Mouse (Mus musculus) heart, embryonic 11.5 days (tissue): Measurements from ENCODE around the gene 1600002K03Rik. TPM values are rescaled to one million over a fixed set of nuclear protein-coding genes. Genes with fewer than 3 reads are reported as not detected.

ENCODE experiments used
- ATAC-seq: fragments of 200-750 bp; cut with Nextera tagmentation; replicated peaks from 2 replicates; pipeline ENCODE4 v1.8.0; 2017; ENCODE audit warnings: moderate library complexity; ENCODE audit not compliant: insufficient number of reproducible peaks, low FRiP score, low TSS enrichment
- H3K27ac ChIP-seq: fragments of 300-500 bp; sonication (generic); 2 replicates; pipeline ENCODE4 v1.5.1; 2014; ENCODE audit warnings: mild to moderate bottlenecking, low read depth, low read length
- H3K27me3 ChIP-seq: fragments of 300-500 bp; sonication (generic); 2 replicates; pipeline ENCODE4 v1.6.1; 2014; ENCODE audit warnings: mild to moderate bottlenecking, low read length, mixed read lengths; ENCODE audit not compliant: control insufficient read depth, insufficient read depth
- H3K36me3 ChIP-seq: fragments of 300-500 bp; sonication (generic); 2 replicates; pipeline ENCODE4 v1.6.1; 2014; ENCODE audit warnings: mild to moderate bottlenecking, low read length, moderate library complexity, mixed read lengths; ENCODE audit not compliant: control insufficient read depth, insufficient read depth
- H3K4me1 ChIP-seq: fragments of 300-500 bp; sonication (generic); 2 replicates; pipeline ENCODE4 v1.6.1; 2014; ENCODE audit warnings: low read length; ENCODE audit not compliant: control insufficient read depth, insufficient read depth
- H3K4me2 ChIP-seq: fragments of 300-500 bp; sonication (generic); 2 replicates; pipeline ENCODE4 v1.6.1; 2014; ENCODE audit warnings: mild to moderate bottlenecking, moderate library complexity
- H3K4me3 ChIP-seq: fragments of 300-500 bp; sonication (generic); 2 replicates; pipeline ENCODE4 v1.5.1; 2014; ENCODE audit warnings: low read depth, low read length
- H3K9ac ChIP-seq: fragments of 300-500 bp; sonication (generic); 2 replicates; pipeline ENCODE4 v1.6.1; 2014; ENCODE audit warnings: mild to moderate bottlenecking, low read depth, low read length, moderate library complexity
- H3K9me3 ChIP-seq: fragments of 300-500 bp; sonication (generic); replicated peaks from 2 replicates; pipeline ENCODE4 v1.6.1; 2016; ENCODE audit warnings: low read length; ENCODE audit not compliant: control insufficient read depth
- WGBS: fragments of 180-500 bp; shearing (Covaris S2); extraction: QIAGEN DNeasy Blood & Tissue Kit; methylation state at CpG from one replicate; pipeline ENCODE4 v1.1.7; 2014; ENCODE audit not compliant: insufficient replicate concordance; 5-methylcytosine and 5-hydroxymethylcytosine counted together
- polyA plus RNA-seq: library from polyadenylated mRNA; unstranded; fragments of >200 nt; fragmentation: Nextera tagmentation; extraction: Ambion mirVana; gene quantifications from 2 replicates; pipeline ENCODE4 v1.2.1, GENCODE M21; 2014

The 1600002K03Rik gene
- polyA plus RNA-seq, 1 experiment from 2014 or later: 12.4 TPM

DNA sequence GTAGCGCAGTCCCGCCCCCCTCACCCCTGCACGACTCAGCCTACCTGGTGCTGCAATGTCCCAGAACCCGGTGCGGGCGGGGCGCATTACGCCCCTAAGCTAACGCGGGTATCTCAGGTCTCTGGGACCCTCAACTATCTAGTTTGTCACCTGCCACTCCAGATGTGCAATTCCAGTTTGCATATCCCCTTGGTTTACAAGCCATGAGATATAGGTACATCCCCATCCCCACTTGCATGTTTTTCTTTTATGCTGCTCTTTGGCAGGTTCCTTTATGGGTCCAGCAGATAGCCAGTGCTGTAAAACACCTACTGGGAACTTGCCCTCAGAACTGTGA, 33.3 kb upstream of the 1600002K03Rik start:
- Histone ChIP-seq H3K9me3 (no peaks in the 10 kb centered on the region), H3K4me2 (peak overlapping the region; percentile 97), H3K36me3 (peaks cover 6% of the 10 kb centered on the region), H3K4me1 (peaks cover 30% of the 10 kb centered on the region), H3K27me3 (peaks cover 27% of the 10 kb centered on the region), H3K27ac (no peak overlapping the region), H3K9ac (peak overlapping the region; percentile 79), H3K4me3 (peak overlapping the region; percentile 65)
- 2% methylated on average over 10 of the region's 10 CpGs for WGBS
- no peak for ATAC-seq

DNA sequence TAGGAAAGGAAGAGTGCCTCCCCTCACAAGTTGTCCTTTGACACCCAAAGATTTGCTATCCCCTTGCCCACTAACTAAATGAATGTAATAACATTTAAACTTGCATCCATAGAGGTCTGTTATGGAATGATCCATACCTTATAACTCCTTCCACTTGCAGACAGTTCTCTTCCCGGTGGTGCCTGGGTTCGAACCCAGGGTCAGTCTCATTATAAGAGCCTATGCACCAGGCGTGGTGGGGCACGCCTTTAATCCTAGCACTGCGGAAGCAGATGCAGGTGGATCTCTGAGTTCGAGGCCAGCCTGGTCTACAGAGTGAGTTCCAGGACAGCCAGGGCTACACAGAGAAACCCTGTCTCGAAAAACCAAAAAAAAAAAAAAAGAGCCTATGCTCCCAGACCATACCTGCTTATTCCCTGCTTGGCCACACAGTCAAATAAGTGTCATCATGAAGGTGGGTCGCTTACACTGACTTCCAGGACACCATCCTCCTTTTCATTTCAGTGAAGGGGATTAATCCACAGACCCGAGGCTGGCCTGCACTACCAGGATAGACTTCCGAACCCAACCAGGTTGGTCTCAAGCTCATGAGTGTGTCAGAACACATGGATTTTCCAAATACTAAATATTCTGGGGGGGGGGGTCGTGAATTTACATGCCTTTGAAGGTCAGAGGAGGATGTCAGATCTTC, 32.6 kb upstream of the 1600002K03Rik start:
- Histone ChIP-seq H3K4me1 (peaks cover 33% of the 10 kb centered on the region), H3K4me2 (peak overlapping the region; percentile 94; the same call in 1 of the 2 replicates)
- no peak for ATAC-seq

DNA sequence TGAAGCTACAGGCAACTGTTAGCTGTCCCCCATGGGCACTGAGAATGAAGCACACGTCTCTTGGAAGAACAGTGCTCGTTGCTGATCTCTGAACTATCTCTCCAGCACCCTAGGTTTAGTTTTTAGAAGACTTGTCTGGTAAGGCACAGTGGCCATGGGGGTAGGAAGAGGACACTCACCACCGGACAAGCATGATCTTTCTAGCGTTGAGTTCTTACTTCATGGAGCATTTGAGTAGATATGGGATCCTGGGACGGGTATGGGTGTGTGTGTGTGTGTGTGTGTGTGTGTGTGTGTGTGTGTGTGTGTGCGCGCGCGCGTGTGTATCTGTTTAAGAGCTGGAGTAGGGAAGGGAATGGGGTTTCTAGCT, 32.1 kb upstream of the 1600002K03Rik start, which contains the start of gene Cbarp:
Gene Cbarp, minus strand, starts transcription at position 170 of the 370 bp plus-strand sequence.
- Histone ChIP-seq H3K36me3 (peaks cover 16% of the 10 kb centered on the region), H3K4me2 (peak within 1 kb of the TSS; percentile 97), H3K4me3 (peak within 1 kb of the TSS; percentile 84), H3K27me3 (peaks cover 23% of the 10 kb centered on the region), H3K4me1 (peaks cover 37% of the 10 kb centered on the region), H3K9ac (peak within 1 kb of the TSS; percentile 93), H3K9me3 (no peaks in the 10 kb centered on the region), H3K27ac (peak within 1 kb of the TSS; percentile 74)
- WGBS: 67% methylated on average over 10 of the region's 10 CpGs
- no peak for ATAC-seq

More for the DNA sequence above, 32.6 kb upstream of the 1600002K03Rik start:
- H3K9ac ChIP-seq: no peak overlapping the region
- 71% methylated on average over 11 of the region's 11 CpGs for WGBS
- H3K27me3 ChIP-seq: peaks cover 25% of the 10 kb centered on the region
- H3K9me3 ChIP-seq: no peaks in the 10 kb centered on the region
- H3K4me3 ChIP-seq: no peak overlapping the region
- H3K27ac ChIP-seq: no peak overlapping the region
- H3K36me3 ChIP-seq: peaks cover 13% of the 10 kb centered on the region

DNA sequence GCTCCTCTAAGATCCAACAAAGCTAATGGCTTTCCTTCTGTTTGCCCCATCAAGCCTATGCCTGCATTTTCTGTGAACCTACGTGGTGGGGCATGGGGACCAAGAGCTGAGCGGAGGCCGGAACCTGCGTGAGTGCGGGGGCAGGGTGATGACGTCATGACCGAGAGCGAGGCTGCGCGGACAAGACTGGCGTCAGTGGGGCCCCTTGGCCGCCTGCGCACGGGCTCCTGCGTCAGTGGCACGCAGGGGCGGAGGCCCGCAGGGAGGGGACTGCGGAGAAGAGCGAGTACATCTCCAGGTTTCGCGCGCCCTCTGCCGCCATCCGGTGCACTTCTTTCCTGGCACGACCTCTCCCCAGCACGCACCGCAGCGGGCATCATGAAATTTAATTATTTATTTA, 31.5 kb upstream of the 1600002K03Rik start:
- Histone ChIP-seq H3K4me1 (peaks cover 43% of the 10 kb centered on the region), H3K27ac (peak overlapping the region; percentile 74), H3K4me2 (peak overlapping the region; percentile 94), H3K9me3 (no peaks in the 10 kb centered on the region), H3K9ac (peak overlapping the region; percentile 73), H3K4me3 (peak overlapping the region; percentile 84), H3K36me3 (peaks cover 21% of the 10 kb centered on the region), H3K27me3 (peaks cover 21% of the 10 kb centered on the region)
- WGBS: under 1% methylated on average over 29 of the region's 29 CpGs
- ATAC-seq: peak; percentile 72

DNA sequence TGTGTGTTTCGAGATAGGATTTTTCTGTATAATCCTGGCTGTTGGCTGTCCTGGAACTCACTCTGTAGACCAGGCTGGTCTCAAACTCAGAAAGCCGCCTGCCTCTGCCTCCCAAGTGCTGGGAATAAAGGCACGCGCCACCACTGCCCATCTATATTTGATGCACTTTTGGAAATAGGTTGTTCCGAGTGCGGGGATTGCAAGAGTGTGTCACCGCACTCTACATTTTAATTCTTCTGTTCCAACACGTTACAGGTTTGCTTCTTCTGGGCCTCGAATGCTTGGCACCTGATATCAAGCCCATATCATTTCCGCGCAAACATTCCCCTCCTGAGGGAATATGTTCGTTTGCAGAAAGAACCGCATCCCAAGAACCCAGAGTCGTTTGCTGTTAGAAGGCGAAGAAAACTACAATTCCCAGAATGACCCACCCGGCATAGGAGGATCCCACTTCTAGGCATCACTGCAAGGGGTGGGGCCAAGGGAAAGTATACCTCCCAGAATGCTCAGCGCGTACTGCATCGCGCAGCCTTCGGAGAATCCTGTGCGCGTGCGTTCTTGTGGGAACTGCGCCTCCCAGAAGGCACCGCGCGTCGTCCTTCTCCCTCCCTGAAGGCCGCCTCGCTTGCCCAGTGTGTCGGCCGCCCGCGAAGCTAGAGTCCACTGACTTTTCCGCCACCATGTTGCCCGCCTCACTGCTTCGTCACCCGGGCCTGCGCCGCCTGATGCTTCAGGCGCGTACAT, 30.8 kb upstream of the 1600002K03Rik start:
- Histone ChIP-seq H3K4me3 (peak overlapping the region; percentile 84), H3K27me3 (peaks cover 14% of the 10 kb centered on the region), H3K27ac (peak overlapping the region; percentile 82), H3K4me2 (peak overlapping the region; percentile 94), H3K9me3 (no peaks in the 10 kb centered on the region), H3K36me3 (peaks cover 23% of the 10 kb centered on the region), H3K4me1 (peaks cover 44% of the 10 kb centered on the region), H3K9ac (peak overlapping the region; percentile 93)
- peak; percentile 78 for ATAC-seq
- under 1% methylated on average over 43 of the region's 43 CpGs for WGBS

DNA sequence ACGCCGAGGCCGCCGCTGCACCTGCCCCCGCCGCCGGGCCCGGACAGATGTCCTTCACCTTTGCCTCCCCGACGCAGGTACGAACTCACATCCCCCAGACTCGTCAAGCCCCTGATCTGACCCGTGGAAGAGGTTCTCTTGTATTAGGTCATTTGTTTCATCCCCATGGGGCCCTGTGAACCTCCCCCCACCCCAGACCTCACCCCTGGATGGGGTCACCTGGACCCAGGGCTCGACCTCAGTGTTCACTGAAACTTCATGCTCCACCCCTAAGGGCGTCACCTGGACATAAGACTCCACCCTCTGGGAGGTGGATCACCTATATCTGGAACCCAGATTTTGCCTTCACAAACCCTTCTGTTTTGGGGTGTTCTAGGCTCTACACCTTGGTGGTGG, 30.2 kb upstream of the 1600002K03Rik start:
- H3K4me2 ChIP-seq: peak overlapping the region; percentile 94
- H3K9ac ChIP-seq: peak overlapping the region; percentile 93
- ATAC-seq: no peak
- peaks cover 23% of the 10 kb centered on the region for H3K36me3 ChIP-seq
- peaks cover 8% of the 10 kb centered on the region for H3K27me3 ChIP-seq
- no peaks in the 10 kb centered on the region for H3K9me3 ChIP-seq
- H3K4me1 ChIP-seq: peaks cover 46% of the 10 kb centered on the region
- peak overlapping the region; percentile 84 for H3K4me3 ChIP-seq
- peak overlapping the region; percentile 82 for H3K27ac ChIP-seq
- under 1% methylated on average over 15 of the region's 15 CpGs for WGBS

DNA sequence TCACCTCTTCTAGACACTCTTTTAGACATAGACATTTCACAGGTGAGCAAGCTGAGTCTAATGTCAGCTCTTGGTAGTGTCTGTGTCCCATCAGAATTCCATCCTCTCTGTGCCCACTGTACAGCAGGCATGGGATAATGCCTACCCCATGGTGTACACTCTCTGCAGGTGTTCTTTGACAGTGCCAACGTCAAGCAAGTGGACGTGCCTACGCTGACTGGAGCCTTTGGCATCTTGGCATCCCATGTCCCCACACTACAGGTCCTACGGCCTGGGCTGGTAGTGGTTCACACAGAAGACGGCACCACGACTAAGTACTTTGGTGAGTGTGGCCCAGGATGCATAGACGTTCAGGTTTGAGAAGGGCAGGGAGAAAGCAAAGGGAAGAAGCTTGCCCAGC, 29.1 kb upstream of the 1600002K03Rik start:
- no peak for ATAC-seq
- H3K4me1 ChIP-seq: peaks cover 40% of the 10 kb centered on the region

DNA sequence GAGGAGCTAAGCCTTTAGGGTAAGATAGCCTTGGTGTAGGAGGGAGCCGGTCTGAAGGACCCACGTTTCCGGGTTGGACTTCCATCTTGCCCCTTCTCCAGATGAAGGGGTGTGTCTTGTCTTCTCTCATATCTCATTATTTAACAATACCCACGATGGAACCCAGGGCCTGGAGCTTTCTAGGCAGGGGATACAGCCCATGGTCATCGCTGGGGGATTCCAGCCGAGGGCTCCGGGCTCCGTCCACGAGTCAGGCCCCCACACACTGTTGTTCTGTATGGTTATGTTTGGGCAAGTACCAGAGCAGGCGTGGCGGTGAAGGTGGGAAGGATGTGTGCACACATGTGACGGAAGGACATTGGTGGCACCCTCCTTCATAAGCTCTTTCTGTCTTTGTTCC, 28.6 kb upstream of the 1600002K03Rik start:
- ATAC-seq: no peak
- Histone ChIP-seq H3K9ac (peak overlapping the region; percentile 3; the same call in 1 of the 2 replicates), H3K27me3 (no peaks in the 10 kb centered on the region), H3K27ac (no peak overlapping the region), H3K4me1 (peaks cover 40% of the 10 kb centered on the region), H3K4me2 (no peak overlapping the region), H3K36me3 (peaks cover 23% of the 10 kb centered on the region), H3K9me3 (no peaks in the 10 kb centered on the region), H3K4me3 (no peak overlapping the region)
- 94% methylated on average over 12 of the region's 12 CpGs for WGBS

More for the DNA sequence above, 29.1 kb upstream of the 1600002K03Rik start:
- H3K4me2 ChIP-seq: peak overlapping the region; percentile 94; the same call in 1 of the 2 replicates
- H3K27me3 ChIP-seq: no peaks in the 10 kb centered on the region
- H3K36me3 ChIP-seq: peaks cover 23% of the 10 kb centered on the region
- 0 out of 2 replicates have a peak overlapping the region, but pooled peaks have one; percentile 16 for H3K9ac ChIP-seq
- whole genome bisulfite sequencing: 91% methylated on average over 7 of the region's 7 CpGs
- no peaks in the 10 kb centered on the region for H3K9me3 ChIP-seq
- no peak overlapping the region for H3K27ac ChIP-seq
- H3K4me3 ChIP-seq: peak overlapping the region; percentile 18
